Mouse (Mus musculus) small intestine, adult 2 months (tissue): ENCODE measurements around the gene AL732309.1. TPM values are rescaled to one million over a fixed set of nuclear protein-coding genes. Genes with fewer than 3 reads are reported as not detected.

Experiments used
- H3K27ac ChIP-seq: fragments of 200-500 bp; 2 replicates; pipeline ENCODE4 v1.5.1; 2012; ENCODE audit warnings: low read depth, low read length, control low read depth, inconsistent platforms; ENCODE audit not compliant: insufficient read depth
- H3K27me3 ChIP-seq: fragments of 200-500 bp; 2 replicates; pipeline ENCODE4 v1.6.1; 2012; ENCODE audit warnings: mild to moderate bottlenecking, moderate library complexity, low read length, inconsistent platforms; ENCODE audit not compliant: control insufficient read depth, insufficient read depth
- H3K36me3 ChIP-seq: fragments of 200-500 bp; 2 replicates; pipeline ENCODE4 v1.6.1; 2012; ENCODE audit warnings: mild to moderate bottlenecking, low read length, control low read depth, inconsistent platforms; ENCODE audit not compliant: control insufficient read depth, insufficient read depth
- H3K4me1 ChIP-seq: fragments of 200-500 bp; 2 replicates; pipeline ENCODE4 v1.6.1; 2012; ENCODE audit warnings: low read length, inconsistent platforms, mixed read lengths; ENCODE audit not compliant: control insufficient read depth, insufficient read depth, insufficient read length
- H3K4me3 ChIP-seq: fragments of 200-500 bp; 2 replicates; pipeline ENCODE4 v1.5.1; 2012; ENCODE audit warnings: low read depth, mild to moderate bottlenecking, control low read depth, inconsistent platforms, low read length, moderate library complexity
- CTCF ChIP-seq: fragments of 200-500 bp; IDR thresholded peaks from 2 replicates; pipeline ENCODE4 v1.5.1; 2012; ENCODE audit warnings: low read depth, mild to moderate bottlenecking, control low read depth, inconsistent platforms, low read length, moderate library complexity, mixed read lengths; ENCODE audit not compliant: insufficient replicate concordance, insufficient read length; ENCODE audit errors: extremely low read depth
- POLR2A ChIP-seq: fragments of 200-500 bp; IDR thresholded peaks from 2 replicates; pipeline ENCODE4 v1.6.1; 2012; ENCODE audit warnings: low read depth, mild to moderate bottlenecking, control low read depth, inconsistent platforms, low read length, moderate library complexity
- WGBS: fragments of 180-500 bp; shearing (Covaris S2); methylation state at CpG from one replicate; pipeline ENCODE4 v1.1.7; 2018; 5-methylcytosine and 5-hydroxymethylcytosine counted together
- polyA plus RNA-seq: library from polyadenylated mRNA; depleted of rRNA; stranded (reverse); fragments of >200 nt; gene quantifications from 2 replicates; pipeline ENCODE4 v1.2.3, GENCODE M21; 2012

AL732309.1 gene
- polyA plus RNA-seq, 1 experiment, result 45.8 TPM

- Histone ChIP-seq H3K4me3 (peak overlapping the region; percentile 67), H3K27me3 (peaks cover 10% of the 10 kb centered on the region), H3K4me1 (peaks cover 56% of the 10 kb centered on the region), H3K27ac (peak overlapping the region; percentile 66), H3K36me3 (peaks cover 2% of the 10 kb centered on the region)
- WGBS, result 1% methylated on average over 54 of the region's 54 CpGs
- TF ChIP-seq POLR2A, result no peak
- no peak for TF ChIP-seq CTCF
These were observed 43.6 kb upstream of the AL732309.1 start for GRCm38 (mm10) chr2:25290101-25290815.

GRCm38 (mm10) chr2:25289651-25290050 lies 43.0 kb upstream of the AL732309.1 start, which contains the start of gene Lrrc26:
TSS of gene Lrrc26 (plus strand) at chr2:25289915.
- peaks cover 61% of the 10 kb centered on the region for H3K4me1 ChIP-seq
- 0 out of 2 replicates have a peak, but pooled peaks have one; percentile 24 for TF ChIP-seq POLR2A
- TF ChIP-seq CTCF, result no peak
- peaks cover 10% of the 10 kb centered on the region for H3K27me3 ChIP-seq
- 6% methylated on average over 11 of the region's 11 CpGs for WGBS
- H3K36me3 ChIP-seq, result peaks cover 8% of the 10 kb centered on the region
- peak within 1 kb of the TSS; percentile 66 for H3K27ac ChIP-seq
- peak within 1 kb of the TSS; percentile 67 for H3K4me3 ChIP-seq

- WGBS, result 74% methylated on average over 7 of the region's 7 CpGs
- Histone ChIP-seq H3K27ac (peak overlapping the region; percentile 60), H3K27me3 (peaks cover 10% of the 10 kb centered on the region)
These were observed 42.2 kb upstream of the AL732309.1 start for GRCm38 (mm10) chr2:25288734-25289345.

GRCm38 (mm10) chr2:25287927-25288649 lies 41.4 kb upstream of the AL732309.1 start, which contains the start of gene Tmem210:
TSS of gene Tmem210 (plus strand) at chr2:25288145.
- no peak within 1 kb of the TSS for H3K4me3 ChIP-seq
- peaks cover 10% of the 10 kb centered on the region for H3K27me3 ChIP-seq
- 49% methylated on average over 6 of the region's 6 CpGs for WGBS
- peaks cover 19% of the 10 kb centered on the region for H3K36me3 ChIP-seq
- peaks cover 61% of the 10 kb centered on the region for H3K4me1 ChIP-seq
- no peak for TF ChIP-seq CTCF
- no peak for TF ChIP-seq POLR2A
- peak within 1 kb of the TSS; percentile 99 for H3K27ac ChIP-seq

More at GRCm38 (mm10) chr2:25288734-25289345, 42.2 kb upstream of the AL732309.1 start:
- TF ChIP-seq CTCF (no peak), POLR2A (no peak)
- H3K36me3 ChIP-seq, result peaks cover 15% of the 10 kb centered on the region
- H3K4me1 ChIP-seq, result peaks cover 61% of the 10 kb centered on the region
- H3K4me3 ChIP-seq, result no peak overlapping the region

- peak overlapping the region; percentile 99 for H3K27ac ChIP-seq
- TF ChIP-seq CTCF (no peak), POLR2A (no peak)
- H3K4me3 ChIP-seq, result no peak overlapping the region
- H3K36me3 ChIP-seq, result peaks cover 22% of the 10 kb centered on the region
- 19% methylated on average over 7 of the region's 7 CpGs for WGBS
- H3K27me3 ChIP-seq, result peaks cover 5% of the 10 kb centered on the region
- peaks cover 57% of the 10 kb centered on the region for H3K4me1 ChIP-seq
These were observed 40.4 kb upstream of the AL732309.1 start for GRCm38 (mm10) chr2:25286837-25287636.

- peaks cover 55% of the 10 kb centered on the region for H3K4me1 ChIP-seq
- 21% methylated on average over 1 of the region's 1 CpGs for WGBS
- peak overlapping the region; percentile 99 for H3K27ac ChIP-seq
- TF ChIP-seq CTCF, result no peak
- no peak for TF ChIP-seq POLR2A
- H3K27me3 ChIP-seq, result no peaks in the 10 kb centered on the region; the same call in 1 of the 2 replicates
- peaks cover 27% of the 10 kb centered on the region for H3K36me3 ChIP-seq
- H3K4me3 ChIP-seq, result no peak overlapping the region
These were observed 39.7 kb upstream of the AL732309.1 start for GRCm38 (mm10) chr2:25286314-25286713.
